Mouse (Mus musculus) neural tube, embryonic 11.5 days (tissue): ENCODE data around the gene Gm2244. TPM values are rescaled to one million over a fixed set of nuclear protein-coding genes. Genes with fewer than 3 reads are reported as not detected.
"Not testable (repeated sequence)": the region's sequence is repeated elsewhere in the genome, so short reads cannot be mapped to it uniquely, and the experiment has no call there.

Experiments
- ATAC-seq: fragments of 200-750 bp; cut with Nextera tagmentation; 2 replicates; pipeline ENCODE4 v1.8.0; 2017; ENCODE audit warnings: moderate number of reproducible peaks, mild to moderate bottlenecking, moderate TSS enrichment, moderate library complexity; ENCODE audit not compliant: insufficient read depth, low FRiP score, low TSS enrichment
- DNase-seq: peaks from one replicate; pipeline ENCODE4 v3.0.0-alpha.2; 2015; ENCODE audit warnings: low spot score
- H3K27ac ChIP-seq: fragments of 300-500 bp; sonication (generic); 2 replicates; pipeline ENCODE4 v1.5.1; 2014; ENCODE audit warnings: low read depth, mild to moderate bottlenecking, low read length
- H3K27me3 ChIP-seq: fragments of 300-500 bp; sonication (generic); 2 replicates; pipeline ENCODE4 v1.6.1; 2014; ENCODE audit warnings: mild to moderate bottlenecking, low read length, mixed read lengths; ENCODE audit not compliant: control insufficient read depth, insufficient read depth
- H3K36me3 ChIP-seq: fragments of 300-500 bp; sonication (generic); 2 replicates; pipeline ENCODE4 v1.6.1; 2014; ENCODE audit warnings: mild to moderate bottlenecking, low read length, moderate library complexity, mixed read lengths; ENCODE audit not compliant: control insufficient read depth, insufficient read depth
- H3K4me1 ChIP-seq: fragments of 300-500 bp; sonication (generic); 2 replicates; pipeline ENCODE4 v1.6.1; 2014; ENCODE audit warnings: low read length, mixed read lengths; ENCODE audit not compliant: control insufficient read depth, insufficient read depth
- H3K4me2 ChIP-seq: fragments of 300-500 bp; sonication (generic); 2 replicates; pipeline ENCODE4 v1.6.1; 2014; ENCODE audit warnings: low read depth, mild to moderate bottlenecking, moderate library complexity
- H3K4me3 ChIP-seq: fragments of 300-500 bp; sonication (generic); 2 replicates; pipeline ENCODE4 v1.5.1; 2014; ENCODE audit warnings: low read depth, low read length
- H3K9ac ChIP-seq: fragments of 300-500 bp; sonication (generic); 2 replicates; pipeline ENCODE4 v1.6.1; 2014; ENCODE audit warnings: mild to moderate bottlenecking, low read length
- H3K9me3 ChIP-seq: fragments of 300-500 bp; sonication (generic); 2 replicates; pipeline ENCODE4 v1.6.1; 2016; ENCODE audit warnings: low read length; ENCODE audit not compliant: control insufficient read depth
- WGBS: fragments of 180-500 bp; shearing (Covaris S2); extraction: QIAGEN DNeasy Blood & Tissue Kit; methylation state at CpG from one replicate; pipeline ENCODE4 v1.1.7; 2014; 5-methylcytosine and 5-hydroxymethylcytosine counted together
- polyA plus RNA-seq: library from polyadenylated mRNA; unstranded; fragments of >200 nt; fragmentation: Nextera tagmentation; extraction: Ambion mirVana; gene quantifications from 2 replicates; pipeline ENCODE4 v1.2.1, GENCODE M21; 2014

The Gm2244 gene
- polyA plus RNA-seq: 0.16 TPM in 1 of 2 replicates, not detected in the other

GRCm38 (mm10) chr14:19549863-19550262 is at the start of gene Gm2244:
Gm2244 (minus strand) TSS chr14:19549963.
- not testable (repeated sequence) for H3K9ac ChIP-seq, H3K4me3 ChIP-seq, H3K27me3 ChIP-seq, ATAC-seq, H3K36me3 ChIP-seq, H3K4me1 ChIP-seq, DNase-seq, H3K4me2 ChIP-seq, H3K9me3 ChIP-seq, H3K27ac ChIP-seq
- WGBS: 79% methylated on average over 1 of the region's 3 CpGs

GRCm38 (mm10) chr14:19584804-19585667 is 35.3 kb upstream of the Gm2244 start, which contains the start of gene Gm2237:
Gm2237 (minus strand) TSS chr14:19585135.
- WGBS: 0% methylated on average over 14 of the region's 62 CpGs
- peak; percentile 27 for DNase-seq
- H3K36me3 ChIP-seq, H3K27me3 ChIP-seq, ATAC-seq, H3K27ac ChIP-seq, H3K9me3 ChIP-seq, H3K4me1 ChIP-seq: not testable (repeated sequence)
- H3K9ac ChIP-seq: peak within 1 kb of the TSS; percentile 51
- peak within 1 kb of the TSS; percentile 20; the same call in 1 of the 2 replicates for H3K4me2 ChIP-seq
- peak within 1 kb of the TSS; percentile 47 for H3K4me3 ChIP-seq

Other genes starting within 250 kb of the Gm2244 start
- not detected in 2 replicates for gene Gm21738, start 131.0 kb downstream of the Gm2244 start, polyA plus RNA-seq
- 2.5 and 3.3 TPM in 2 replicates for gene Gm2237, start 35.2 kb upstream of the Gm2244 start, polyA plus RNA-seq
- not detected in 2 replicates for gene Gm5458, start 52.6 kb upstream of the Gm2244 start, polyA plus RNA-seq
- gene Nid2, start 201.3 kb upstream of the Gm2244 start, polyA plus RNA-seq: 61.2 and 63.0 TPM in 2 replicates